Mouse (Mus musculus) hindbrain, embryonic 13.5 days (tissue): ENCODE measurements at regions not wholly inside any gene's neighbourhood (a gene's known extent, or its start where the extent isn't known, plus 50 kb on each side); places are given as distances from the start of the nearest gene placed in this dataset.
A peak's percentile ranks its signal among the peaks of the same experiment; 100 is the strongest.

Experiments used
- ATAC-seq: fragments of 200-750 bp; cut with Nextera tagmentation; 2 replicates; pipeline ENCODE4 v1.8.0; 2017; ENCODE audit warnings: moderate TSS enrichment; ENCODE audit not compliant: low FRiP score
- H3K27ac ChIP-seq: fragments of 300-500 bp; sonication (generic); 2 replicates; pipeline ENCODE4 v1.5.1; 2015; ENCODE audit warnings: inconsistent platforms, mild to moderate bottlenecking, moderate library complexity
- H3K27me3 ChIP-seq: fragments of 300-500 bp; sonication (generic); 2 replicates; pipeline ENCODE4 v1.6.1; 2015; ENCODE audit warnings: mild to moderate bottlenecking, inconsistent platforms
- H3K36me3 ChIP-seq: fragments of 300-500 bp; sonication (generic); 2 replicates; pipeline ENCODE4 v1.6.1; 2015; ENCODE audit warnings: mild to moderate bottlenecking, inconsistent platforms
- H3K4me1 ChIP-seq: fragments of 300-500 bp; sonication (generic); replicated peaks from 2 replicates; pipeline ENCODE4 v1.6.1; 2015; ENCODE audit warnings: inconsistent platforms
- H3K4me2 ChIP-seq: fragments of 300-500 bp; sonication (generic); 2 replicates; pipeline ENCODE4 v1.6.1; 2015; ENCODE audit warnings: inconsistent platforms, mild to moderate bottlenecking, moderate library complexity
- H3K4me3 ChIP-seq: fragments of 300-500 bp; sonication (generic); 2 replicates; pipeline ENCODE4 v1.5.1; 2015; ENCODE audit warnings: mild to moderate bottlenecking, inconsistent platforms
- H3K9ac ChIP-seq: fragments of 300-500 bp; sonication (generic); 2 replicates; pipeline ENCODE4 v1.6.1; 2015; ENCODE audit warnings: mild to moderate bottlenecking, inconsistent platforms
- H3K9me3 ChIP-seq: fragments of 300-500 bp; sonication (generic); 2 replicates; pipeline ENCODE4 v1.6.1; 2016; ENCODE audit warnings: inconsistent platforms
- WGBS: fragments of 180-500 bp; shearing (Covaris S2); methylation state at CpG from one replicate; pipeline ENCODE4 v1.1.7; 2015; 5-methylcytosine and 5-hydroxymethylcytosine counted together

- Histone ChIP-seq H3K27me3 (no peaks in the 10 kb centered on the region), H3K4me2 (no peak overlapping the region), H3K36me3 (no peaks in the 10 kb centered on the region), H3K4me3 (no peak overlapping the region), H3K4me1 (0 out of 2 replicates have a peak, but pooled peaks cover 2% of the 10 kb centered on the region), H3K27ac (no peak overlapping the region), H3K9ac (no peak overlapping the region), H3K9me3 (no peaks in the 10 kb centered on the region)
- ATAC-seq, result no peak
- 90% methylated on average over 3 of the region's 3 CpGs for WGBS
Measured at GRCm38 (mm10) chr13:56021716-56022115, 114.4 kb downstream of the H2afy start.

GRCm38 (mm10) chr13:56014006-56014405, 122.2 kb downstream of the H2afy start:
- H3K9me3 ChIP-seq, result no peaks in the 10 kb centered on the region
- H3K27me3 ChIP-seq, result 0 out of 2 replicates have a peak, but pooled peaks cover 3% of the 10 kb centered on the region
- H3K27ac ChIP-seq, result no peak overlapping the region
- H3K4me2 ChIP-seq, result no peak overlapping the region
- no peak for ATAC-seq
- H3K4me3 ChIP-seq, result no peak overlapping the region
- H3K36me3 ChIP-seq, result no peaks in the 10 kb centered on the region
- no peak overlapping the region for H3K9ac ChIP-seq
- H3K4me1 ChIP-seq, result peaks cover 16% of the 10 kb centered on the region

- peak overlapping the region; percentile 48; the same call in 1 of the 2 replicates for H3K27ac ChIP-seq
- WGBS, result 53% methylated on average over 6 of the region's 6 CpGs
- H3K9me3 ChIP-seq, result no peaks in the 10 kb centered on the region
- no peak overlapping the region for H3K4me3 ChIP-seq
- no peaks in the 10 kb centered on the region for H3K36me3 ChIP-seq
- H3K9ac ChIP-seq, result no peak overlapping the region
- H3K4me1 ChIP-seq, result peaks cover 16% of the 10 kb centered on the region
- no peak overlapping the region for H3K4me2 ChIP-seq
- 0 out of 2 replicates have a peak, but pooled peaks cover 3% of the 10 kb centered on the region for H3K27me3 ChIP-seq
- 0 out of 2 replicates have a peak, but pooled peaks have one; percentile 24 for ATAC-seq
Measured at GRCm38 (mm10) chr13:56010416-56010815, 125.7 kb downstream of the H2afy start.

- ATAC-seq, result no peak
- no peaks in the 10 kb centered on the region for H3K36me3 ChIP-seq
- H3K4me1 ChIP-seq, result peaks cover 23% of the 10 kb centered on the region
- 71% methylated on average over 2 of the region's 2 CpGs for WGBS
- H3K27me3 ChIP-seq, result 0 out of 2 replicates have a peak, but pooled peaks cover 3% of the 10 kb centered on the region
- H3K4me2 ChIP-seq, result no peak overlapping the region
- no peak overlapping the region for H3K4me3 ChIP-seq
- H3K9ac ChIP-seq, result no peak overlapping the region
- H3K9me3 ChIP-seq, result no peaks in the 10 kb centered on the region
- no peak overlapping the region for H3K27ac ChIP-seq
Measured at GRCm38 (mm10) chr13:56006827-56007226, 129.3 kb downstream of the H2afy start.

GRCm38 (mm10) chr13:56005746-56006145, 130.4 kb downstream of the H2afy start:
- Histone ChIP-seq H3K4me3 (no peak overlapping the region), H3K9me3 (no peaks in the 10 kb centered on the region), H3K9ac (no peak overlapping the region), H3K4me1 (peaks cover 18% of the 10 kb centered on the region), H3K27me3 (0 out of 2 replicates have a peak, but pooled peaks cover 3% of the 10 kb centered on the region), H3K36me3 (no peaks in the 10 kb centered on the region), H3K4me2 (no peak overlapping the region), H3K27ac (no peak overlapping the region)
- no peak for ATAC-seq
- WGBS, result 86% methylated on average over 3 of the region's 3 CpGs

- WGBS, result 66% methylated on average over 18 of the region's 18 CpGs
- H3K4me3 ChIP-seq, result no peak overlapping the region
- no peaks in the 10 kb centered on the region for H3K36me3 ChIP-seq
- H3K4me2 ChIP-seq, result no peak overlapping the region
- no peak overlapping the region for H3K9ac ChIP-seq
- no peaks in the 10 kb centered on the region for H3K9me3 ChIP-seq
- peaks cover 7% of the 10 kb centered on the region for H3K4me1 ChIP-seq
- H3K27ac ChIP-seq, result no peak overlapping the region
- H3K27me3 ChIP-seq, result 0 out of 2 replicates have a peak, but pooled peaks cover 4% of the 10 kb centered on the region
- no peak for ATAC-seq
Measured at GRCm38 (mm10) chr13:56003724-56004393, 132.3 kb downstream of the H2afy start.

- H3K27ac ChIP-seq, result no peak overlapping the region
- 78% methylated on average over 4 of the region's 4 CpGs for WGBS
- no peak for ATAC-seq
Measured at GRCm38 (mm10) chr13:55995255-55995654, 140.9 kb downstream of the H2afy start.

GRCm38 (mm10) chr13:55994460-55994859, 141.7 kb downstream of the H2afy start:
- no peak overlapping the region for H3K4me2 ChIP-seq
- H3K27me3 ChIP-seq, result no peaks in the 10 kb centered on the region
- no peak overlapping the region for H3K27ac ChIP-seq
- H3K9me3 ChIP-seq, result no peaks in the 10 kb centered on the region
- WGBS, result 87% methylated on average over 2 of the region's 2 CpGs
- H3K4me1 ChIP-seq, result no peaks in the 10 kb centered on the region
- H3K9ac ChIP-seq, result no peak overlapping the region
- H3K36me3 ChIP-seq, result no peaks in the 10 kb centered on the region
- no peak for ATAC-seq
- no peak overlapping the region for H3K4me3 ChIP-seq

More at GRCm38 (mm10) chr13:55995255-55995654, 140.9 kb downstream of the H2afy start:
- no peaks in the 10 kb centered on the region for H3K27me3 ChIP-seq
- no peaks in the 10 kb centered on the region for H3K9me3 ChIP-seq
- no peak overlapping the region for H3K9ac ChIP-seq
- H3K4me3 ChIP-seq, result no peak overlapping the region
- H3K4me2 ChIP-seq, result no peak overlapping the region
- no peaks in the 10 kb centered on the region for H3K36me3 ChIP-seq
- H3K4me1 ChIP-seq, result no peaks in the 10 kb centered on the region

- Histone ChIP-seq H3K27ac (no peak overlapping the region), H3K27me3 (peaks cover 4% of the 10 kb centered on the region; the same call in 1 of the 2 replicates), H3K9ac (no peak overlapping the region), H3K4me2 (no peak overlapping the region), H3K4me1 (no peaks in the 10 kb centered on the region), H3K9me3 (no peaks in the 10 kb centered on the region), H3K4me3 (no peak overlapping the region), H3K36me3 (no peaks in the 10 kb centered on the region)
- ATAC-seq, result no peak
- WGBS, result 93% methylated on average over 9 of the region's 9 CpGs
Measured at GRCm38 (mm10) chr13:55992699-55993098, 143.5 kb downstream of the H2afy start.

GRCm38 (mm10) chr13:55991216-55991615, 144.9 kb downstream of the H2afy start:
- Histone ChIP-seq H3K4me2 (no peak overlapping the region), H3K4me3 (no peak overlapping the region), H3K36me3 (no peaks in the 10 kb centered on the region), H3K9ac (no peak overlapping the region), H3K27me3 (peaks cover 8% of the 10 kb centered on the region), H3K4me1 (no peaks in the 10 kb centered on the region), H3K27ac (no peak overlapping the region), H3K9me3 (no peaks in the 10 kb centered on the region)
- WGBS, result 84% methylated on average over 14 of the region's 14 CpGs
- ATAC-seq, result no peak

- Histone ChIP-seq H3K9me3 (no peaks in the 10 kb centered on the region), H3K4me3 (no peak overlapping the region), H3K4me1 (0 out of 2 replicates have a peak, but pooled peaks cover 3% of the 10 kb centered on the region), H3K36me3 (no peaks in the 10 kb centered on the region), H3K27ac (no peak overlapping the region), H3K4me2 (no peak overlapping the region), H3K9ac (no peak overlapping the region), H3K27me3 (peaks cover 11% of the 10 kb centered on the region)
- 82% methylated on average over 6 of the region's 6 CpGs for WGBS
- ATAC-seq, result no peak
Measured at GRCm38 (mm10) chr13:55990186-55990585, 146.0 kb downstream of the H2afy start.

- 63% methylated on average over 7 of the region's 7 CpGs for WGBS
- Histone ChIP-seq H3K9ac (no peak overlapping the region), H3K27ac (no peak overlapping the region), H3K9me3 (no peaks in the 10 kb centered on the region), H3K4me3 (no peak overlapping the region), H3K36me3 (no peaks in the 10 kb centered on the region), H3K4me2 (no peak overlapping the region), H3K27me3 (peaks cover 17% of the 10 kb centered on the region), H3K4me1 (0 out of 2 replicates have a peak, but pooled peaks cover 5% of the 10 kb centered on the region)
- ATAC-seq, result no peak
Measured at GRCm38 (mm10) chr13:55989401-55989800, 146.8 kb downstream of the H2afy start.

- Histone ChIP-seq H3K4me3 (no peak overlapping the region), H3K36me3 (no peaks in the 10 kb centered on the region), H3K4me1 (peaks cover 11% of the 10 kb centered on the region; the same call in 1 of the 2 replicates), H3K9me3 (no peaks in the 10 kb centered on the region), H3K9ac (no peak overlapping the region), H3K27ac (no peak overlapping the region), H3K27me3 (peaks cover 32% of the 10 kb centered on the region), H3K4me2 (no peak overlapping the region)
- WGBS, result 12% methylated on average over 10 of the region's 10 CpGs
- no peak for ATAC-seq
Measured at GRCm38 (mm10) chr13:55985396-55985795, 149.4 kb upstream of the Pitx1 start.
